Mouse (Mus musculus) monocyte, adult 2 months (primary cell): Measurements from ENCODE around the gene Ube2e2.
"Not testable (repeated sequence)": the region's sequence is repeated elsewhere in the genome, so short reads cannot be mapped to it uniquely, and the experiment has no call there.

ENCODE experiments used
- DNase-seq, 2 experiments: peaks; one replicate each; pipeline ENCODE4 v3.0.0; 2022; ENCODE audit warnings: low spot score in 2 of 2, low read depth in 1 of 2

Gene Ube2e2

GRCm38 (mm10) chr14:18754001-18754400 is 140.1 kb downstream of the Ube2e2 start:
- no peak for DNase-seq

DNA sequence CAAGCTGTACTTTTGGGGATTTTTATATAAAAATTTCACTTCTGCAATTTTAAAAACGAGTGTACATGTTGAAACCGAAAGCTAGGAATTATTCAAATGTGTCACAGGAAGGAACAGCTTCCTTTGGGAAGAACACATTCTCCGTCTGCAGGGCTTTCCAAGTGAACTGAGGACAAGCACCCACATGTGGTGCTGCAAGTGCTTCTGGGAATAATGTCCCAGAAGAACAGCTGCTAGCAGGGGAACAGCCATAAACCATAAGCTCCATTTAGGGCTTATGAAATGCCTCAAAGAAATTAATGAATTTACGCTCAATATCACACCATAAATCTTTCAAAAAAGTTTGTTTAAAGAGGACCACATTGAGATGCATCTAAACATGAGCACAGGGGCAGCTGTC is 162.9 kb downstream of the Ube2e2 start:
- DNase-seq: no peak

DNA sequence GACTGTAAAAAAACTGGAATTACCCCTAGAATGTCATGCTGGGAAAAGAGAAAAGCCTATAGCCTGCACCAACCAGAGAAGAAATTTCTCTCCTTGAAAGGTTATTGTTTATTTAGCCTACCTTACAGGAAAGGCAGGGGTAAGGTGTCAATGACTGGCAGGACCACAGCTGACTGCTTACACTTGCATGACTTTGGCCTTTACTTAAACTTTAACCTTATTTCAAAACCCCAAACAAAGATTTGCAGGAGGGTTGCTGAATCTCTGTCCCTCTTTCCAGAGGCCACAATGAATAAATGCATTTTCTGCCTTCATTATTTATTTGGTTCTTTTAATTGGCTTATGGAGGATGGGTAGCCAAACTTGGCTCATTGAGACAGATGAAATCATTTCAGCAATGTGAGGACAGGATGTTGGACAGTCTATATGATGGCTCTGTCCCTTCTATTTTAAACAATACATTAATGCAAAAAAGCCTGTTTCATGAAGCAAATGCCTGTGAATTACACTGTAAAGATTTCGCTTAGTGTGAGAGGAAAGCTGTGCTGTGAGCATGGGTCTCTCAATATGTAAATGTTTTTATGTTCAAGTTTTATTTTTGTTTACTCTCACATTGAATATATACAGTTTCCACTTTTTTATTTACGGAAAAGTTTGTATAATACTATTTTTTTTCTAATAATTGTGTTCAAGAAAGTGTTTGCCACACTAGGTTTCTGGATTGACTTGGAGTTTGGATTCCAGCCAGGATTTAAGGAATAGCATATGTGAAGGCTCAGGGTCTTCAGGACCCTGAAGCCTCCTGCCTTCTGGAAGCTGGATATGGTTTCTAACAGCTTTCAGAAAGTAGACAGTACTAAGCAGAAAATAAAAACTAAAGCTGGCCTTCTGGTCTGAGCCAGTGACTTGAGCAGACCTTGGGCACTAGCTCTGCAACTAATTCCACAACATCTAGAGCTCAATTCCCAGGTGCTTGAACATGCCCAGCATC is 173.2 kb downstream of the Ube2e2 start:
- DNase-seq: no peak

- DNase-seq: no peak
Observed at GRCm38 (mm10) chr14:18716970-18717369, 177.1 kb downstream of the Ube2e2 start.

GRCm38 (mm10) chr14:18715529-18715928 is 178.5 kb downstream of the Ube2e2 start:
- DNase-seq: no peak

- DNase-seq: no peak
Observed at GRCm38 (mm10) chr14:18697662-18698225, 196.3 kb downstream of the Ube2e2 start.

- not testable (repeated sequence) for DNase-seq
Observed at GRCm38 (mm10) chr14:18696418-18696817, 197.6 kb downstream of the Ube2e2 start.

GRCm38 (mm10) chr14:18678121-18678836 is 215.8 kb downstream of the Ube2e2 start:
- no peak for DNase-seq

GRCm38 (mm10) chr14:18670712-18671111 is 223.4 kb downstream of the Ube2e2 start:
- DNase-seq: no peak

GRCm38 (mm10) chr14:18669301-18669935 is 224.6 kb downstream of the Ube2e2 start:
- no peak for DNase-seq

GRCm38 (mm10) chr14:18668309-18668708 is 225.8 kb downstream of the Ube2e2 start:
- DNase-seq: not testable (repeated sequence)

- DNase-seq: no peak
Observed at GRCm38 (mm10) chr14:18667755-18668154, 226.3 kb downstream of the Ube2e2 start.

DNA sequence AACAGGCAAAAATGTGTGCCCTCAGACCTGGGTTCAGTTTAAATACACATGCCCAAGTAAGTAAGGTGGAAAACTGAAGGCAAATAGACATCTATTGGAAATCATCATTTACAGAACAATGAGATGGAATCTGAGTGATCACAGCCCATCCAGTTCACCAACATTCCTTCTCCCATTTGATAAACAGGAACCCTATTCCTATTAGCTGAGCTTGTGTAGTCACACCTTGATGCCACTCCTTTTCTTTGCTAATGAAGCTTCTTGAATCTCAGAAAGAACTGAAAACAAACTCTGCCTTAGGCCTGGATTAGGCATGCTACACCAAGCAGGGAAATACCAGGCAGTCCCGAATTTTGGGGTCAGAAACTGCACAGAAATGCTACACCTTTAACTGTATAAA is 227.8 kb downstream of the Ube2e2 start:
- DNase-seq: no peak

GRCm38 (mm10) chr14:18665267-18666024 is 228.6 kb downstream of the Ube2e2 start:
- DNase-seq: no peak

- DNase-seq: no peak
Observed at GRCm38 (mm10) chr14:18663666-18664065, 230.4 kb downstream of the Ube2e2 start.

DNA sequence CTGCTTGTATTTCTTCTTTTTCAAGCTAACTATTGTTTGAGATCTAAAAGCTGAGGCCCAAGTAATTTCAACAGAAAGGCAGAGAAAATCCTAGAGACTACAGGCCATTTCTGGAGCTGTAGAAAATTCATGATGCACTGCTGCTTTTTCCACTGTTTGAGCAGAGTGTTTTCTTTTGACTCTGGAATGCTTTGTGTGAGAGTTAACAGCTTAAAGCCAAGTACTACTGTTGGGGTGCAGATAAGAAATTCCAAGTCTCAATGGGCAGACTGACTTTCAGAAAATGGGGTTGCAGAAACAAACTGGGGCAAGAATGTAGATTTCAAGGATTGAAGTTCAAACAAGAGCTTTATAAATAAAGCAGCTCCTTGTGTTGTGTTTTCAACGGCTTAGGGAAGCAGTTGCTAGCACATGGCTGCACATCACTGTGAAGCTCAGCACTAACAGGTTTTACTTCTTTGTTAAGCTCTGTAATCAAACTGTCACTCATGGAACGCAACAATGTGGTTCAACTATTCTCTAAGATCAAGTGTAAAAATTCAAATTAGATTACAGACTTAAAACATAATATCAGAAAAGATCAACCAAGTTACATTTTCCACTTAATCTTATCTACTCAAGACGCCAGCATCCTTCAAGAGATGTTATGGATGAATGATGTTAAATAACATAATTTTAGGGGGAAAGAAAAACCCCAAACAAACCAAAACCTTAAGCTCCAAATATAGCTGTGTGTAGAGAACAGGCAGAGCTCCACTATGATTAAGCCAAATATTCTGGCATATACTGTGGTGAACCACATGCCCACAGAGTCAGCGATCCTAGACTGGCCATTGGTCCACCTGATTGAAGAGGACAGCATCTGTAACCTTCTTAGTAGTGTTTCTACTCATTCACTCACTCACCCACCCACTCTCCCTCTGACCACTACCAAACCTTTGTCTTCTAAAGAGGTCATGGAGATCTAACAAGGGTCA is 236.0 kb downstream of the Ube2e2 start:
- DNase-seq: no peak

- no peak for DNase-seq
Observed at GRCm38 (mm10) chr14:18649123-18649675, 244.9 kb downstream of the Ube2e2 start.

- DNase-seq: no peak
Observed at GRCm38 (mm10) chr14:18641656-18642055, 252.4 kb downstream of the Ube2e2 start.
